Mouse (Mus musculus): ENCODE measurements around the gene Bicd2.
"Not testable (repeated sequence)": the region's sequence is repeated elsewhere in the genome, so short reads cannot be mapped to it uniquely, and the experiment has no call there.

The Bicd2 gene

GRCm38 (mm10) chr13:49360906-49361406, 19.6 kb downstream of the Bicd2 start:
- DNase-seq (ENCODE audit: low spot score in 2 of 2), result no peak

GRCm38 (mm10) chr13:49362364-49362763, 21.0 kb downstream of the Bicd2 start:
- DNase-seq (ENCODE audit: low spot score in 2 of 2), result no peak

- DNase-seq (ENCODE audit: low spot score in 2 of 2), result peak in 1 of 2 experiments; percentile 25
Measured at GRCm38 (mm10) chr13:49362804-49363203, 21.4 kb downstream of the Bicd2 start.

- DNase-seq (ENCODE audit: low spot score in 2 of 2), result no peak
Measured at GRCm38 (mm10) chr13:49364716-49365115, 23.3 kb downstream of the Bicd2 start.

GRCm38 (mm10) chr13:49367657-49368440, 26.5 kb downstream of the Bicd2 start:
- DNase-seq (ENCODE audit: low spot score in 2 of 2), result no peak

- no peak for DNase-seq (ENCODE audit: low spot score in 2 of 2)
Measured at GRCm38 (mm10) chr13:49369404-49369803, 28.0 kb downstream of the Bicd2 start.

GRCm38 (mm10) chr13:49370216-49370615, 28.8 kb downstream of the Bicd2 start:
- DNase-seq (ENCODE audit: low spot score in 2 of 2), result not testable (repeated sequence)

- DNase-seq (ENCODE audit: low spot score in 2 of 2), result not testable (repeated sequence)
Measured at GRCm38 (mm10) chr13:49370916-49371315, 29.5 kb downstream of the Bicd2 start.

GRCm38 (mm10) chr13:49371428-49371899, 30.1 kb downstream of the Bicd2 start:
- DNase-seq (ENCODE audit: low spot score in 2 of 2), result peak; percentile 61 to 67

- no peak for DNase-seq (ENCODE audit: low spot score in 2 of 2)
Measured at GRCm38 (mm10) chr13:49372370-49373060, 31.1 kb downstream of the Bicd2 start.

- DNase-seq (ENCODE audit: low spot score in 2 of 2), result no peak
Measured at GRCm38 (mm10) chr13:49374304-49374703, 32.9 kb downstream of the Bicd2 start.

GRCm38 (mm10) chr13:49374730-49375129, 33.3 kb downstream of the Bicd2 start:
- no peak for DNase-seq (ENCODE audit: low spot score in 2 of 2)

- no peak for DNase-seq (ENCODE audit: low spot score in 2 of 2)
Measured at GRCm38 (mm10) chr13:49377608-49378007, 36.2 kb downstream of the Bicd2 start.

- no peak for DNase-seq (ENCODE audit: low spot score in 2 of 2)
Measured at GRCm38 (mm10) chr13:49379301-49379700, 37.9 kb downstream of the Bicd2 start.

- peak; percentile 72 to 75 for DNase-seq (ENCODE audit: low spot score in 2 of 2)
Measured at GRCm38 (mm10) chr13:49381230-49381629, 39.8 kb downstream of the Bicd2 start.

- DNase-seq (ENCODE audit: low spot score in 2 of 2), result no peak
Measured at GRCm38 (mm10) chr13:49382997-49383396, 41.6 kb downstream of the Bicd2 start.

- no peak for DNase-seq (ENCODE audit: low spot score in 2 of 2)
Measured at GRCm38 (mm10) chr13:49384751-49385463, 43.5 kb downstream of the Bicd2 start.

- no peak for DNase-seq (ENCODE audit: low spot score in 2 of 2)
Measured at GRCm38 (mm10) chr13:49391374-49391773, 50.0 kb downstream of the Bicd2 start.

- DNase-seq (ENCODE audit: low spot score in 2 of 2), result no peak
Measured at GRCm38 (mm10) chr13:49393579-49393978, 52.2 kb downstream of the Bicd2 start.

- no peak for DNase-seq (ENCODE audit: low spot score in 2 of 2)
Measured at GRCm38 (mm10) chr13:49394886-49395447, 53.6 kb downstream of the Bicd2 start.

GRCm38 (mm10) chr13:49396798-49397197, 55.4 kb downstream of the Bicd2 start:
- DNase-seq (ENCODE audit: low spot score in 2 of 2), result no peak

GRCm38 (mm10) chr13:49398191-49398590, 56.8 kb downstream of the Bicd2 start:
- DNase-seq (ENCODE audit: low spot score in 2 of 2), result no peak

Measured in spleen, postnatal 36 days (tissue).